Mouse (Mus musculus): ENCODE measurements around the gene Nol12.

Nol12 gene

DNA sequence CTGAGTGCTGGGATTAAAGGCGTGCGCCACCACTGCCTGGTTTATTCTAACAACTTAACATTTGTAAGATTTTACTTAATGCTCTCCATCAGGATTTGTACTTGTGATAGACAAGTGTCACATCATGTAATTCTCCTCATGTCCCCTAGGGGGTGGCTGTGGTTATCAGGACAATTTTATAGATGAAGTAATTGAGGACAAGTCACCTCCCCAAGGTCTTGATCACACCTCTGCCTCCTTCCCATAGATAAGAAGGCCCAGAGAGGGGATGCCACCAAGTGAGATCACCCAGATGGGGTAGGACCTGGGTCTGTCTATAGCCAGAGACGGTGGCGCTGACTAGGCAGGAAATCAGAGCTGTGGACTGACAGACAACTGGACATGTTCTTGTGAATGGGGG is 21.6 kb downstream of the Nol12 start:
- DNase-seq = peak; percentile 48 to 50

- DNase-seq = no peak
Observed at GRCm38 (mm10) chr15:78957021-78957420, 22.3 kb downstream of the Nol12 start.

DNA sequence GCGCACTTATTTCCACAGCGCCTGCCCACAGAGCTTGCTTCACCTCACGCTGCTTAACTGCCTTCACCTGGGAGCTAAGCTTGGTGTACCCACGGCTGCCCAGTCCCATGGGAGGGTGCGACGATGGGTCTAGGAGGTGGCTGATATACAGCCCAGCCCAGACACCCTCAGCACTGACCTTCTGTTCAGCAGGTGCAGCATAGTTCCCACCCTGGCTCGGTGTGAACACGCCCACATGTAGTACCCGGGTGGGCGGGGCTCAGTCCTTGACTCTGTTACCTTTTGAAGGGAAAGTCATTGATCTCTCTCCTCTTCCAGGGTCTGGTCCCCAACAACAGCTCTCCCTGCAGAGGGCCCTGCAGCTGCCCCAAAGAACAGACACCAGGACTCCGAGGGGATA is 24.8 kb downstream of the Nol12 start:
- DNase-seq = no peak

DNA sequence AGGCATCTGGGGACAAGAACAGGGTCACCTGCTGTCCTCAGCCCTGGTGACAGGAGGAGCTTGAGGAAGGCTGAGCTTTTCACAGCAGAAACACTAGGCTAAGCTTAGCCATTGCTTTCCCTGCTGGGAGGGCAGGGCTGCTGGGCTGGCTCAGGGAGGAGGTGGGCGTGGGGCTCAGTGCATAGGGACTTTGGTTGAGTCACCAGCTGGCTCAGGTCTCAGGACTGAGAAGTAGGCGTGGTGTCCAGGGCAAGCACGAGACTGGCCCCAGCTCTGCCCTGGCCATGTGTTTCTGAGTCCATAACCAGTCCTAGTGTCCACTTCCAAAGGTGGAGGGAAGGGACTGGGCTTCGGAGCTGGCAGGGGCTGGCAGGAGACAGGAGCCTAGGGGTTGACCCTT is 25.4 kb downstream of the Nol12 start:
- DNase-seq = no peak

- DNase-seq = peak; percentile 84 to 87
Observed at GRCm38 (mm10) chr15:78962885-78963284, 28.2 kb downstream of the Nol12 start.

- DNase-seq = no peak
Observed at GRCm38 (mm10) chr15:78971626-78972025, 36.9 kb downstream of the Nol12 start.

DNA sequence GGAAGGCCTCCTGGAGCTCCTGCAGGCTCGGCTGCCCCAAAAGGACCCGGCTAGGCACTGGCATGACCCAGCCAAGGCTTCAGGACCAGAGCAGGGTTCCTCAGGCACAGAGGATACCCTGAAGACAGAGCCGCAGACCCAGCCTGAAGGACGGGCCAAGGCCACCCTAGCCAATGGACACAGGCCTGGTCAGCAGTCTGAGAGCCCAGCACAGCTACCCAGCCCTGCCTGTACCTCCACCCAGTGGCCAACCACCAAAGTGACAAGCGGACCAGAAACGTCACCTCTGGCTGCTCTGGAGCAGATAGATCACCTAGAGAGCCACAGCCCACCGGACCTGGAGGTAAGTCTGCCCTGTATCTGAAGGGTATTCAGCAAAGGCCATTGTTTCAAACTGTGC is 39.2 kb downstream of the Nol12 start:
- DNase-seq = no peak

DNA sequence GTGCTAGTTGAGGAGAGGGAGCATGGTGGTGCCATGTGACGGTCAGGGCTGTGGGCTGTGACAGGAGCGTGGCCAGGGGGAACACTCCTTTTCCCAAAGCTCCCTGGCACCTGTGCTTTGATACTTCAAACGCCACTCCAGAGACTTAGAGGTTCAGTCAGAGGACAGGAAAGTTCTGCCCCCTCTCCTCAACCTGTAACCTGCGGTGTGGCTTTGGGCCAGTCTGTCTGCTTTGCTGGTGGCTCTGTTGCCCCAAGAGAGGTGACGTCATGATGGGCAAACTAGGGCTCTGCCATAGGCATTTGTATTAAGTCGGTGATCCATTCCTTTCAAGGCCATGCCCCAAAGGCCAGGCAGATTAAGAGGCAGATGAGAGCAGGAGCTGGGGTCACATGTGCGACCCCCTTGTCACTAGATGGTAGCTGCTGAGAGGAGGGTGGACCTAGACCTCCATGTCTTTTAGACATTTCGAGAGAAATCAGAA is 43.0 kb downstream of the Nol12 start:
- no peak for DNase-seq

- peak in 1 of 2 experiments; percentile 27 for DNase-seq
Observed at GRCm38 (mm10) chr15:78978875-78979274, 44.1 kb downstream of the Nol12 start.

GRCm38 (mm10) chr15:78980084-78980483 is 45.4 kb downstream of the Nol12 start:
- DNase-seq = peak; percentile 60 to 66

DNA sequence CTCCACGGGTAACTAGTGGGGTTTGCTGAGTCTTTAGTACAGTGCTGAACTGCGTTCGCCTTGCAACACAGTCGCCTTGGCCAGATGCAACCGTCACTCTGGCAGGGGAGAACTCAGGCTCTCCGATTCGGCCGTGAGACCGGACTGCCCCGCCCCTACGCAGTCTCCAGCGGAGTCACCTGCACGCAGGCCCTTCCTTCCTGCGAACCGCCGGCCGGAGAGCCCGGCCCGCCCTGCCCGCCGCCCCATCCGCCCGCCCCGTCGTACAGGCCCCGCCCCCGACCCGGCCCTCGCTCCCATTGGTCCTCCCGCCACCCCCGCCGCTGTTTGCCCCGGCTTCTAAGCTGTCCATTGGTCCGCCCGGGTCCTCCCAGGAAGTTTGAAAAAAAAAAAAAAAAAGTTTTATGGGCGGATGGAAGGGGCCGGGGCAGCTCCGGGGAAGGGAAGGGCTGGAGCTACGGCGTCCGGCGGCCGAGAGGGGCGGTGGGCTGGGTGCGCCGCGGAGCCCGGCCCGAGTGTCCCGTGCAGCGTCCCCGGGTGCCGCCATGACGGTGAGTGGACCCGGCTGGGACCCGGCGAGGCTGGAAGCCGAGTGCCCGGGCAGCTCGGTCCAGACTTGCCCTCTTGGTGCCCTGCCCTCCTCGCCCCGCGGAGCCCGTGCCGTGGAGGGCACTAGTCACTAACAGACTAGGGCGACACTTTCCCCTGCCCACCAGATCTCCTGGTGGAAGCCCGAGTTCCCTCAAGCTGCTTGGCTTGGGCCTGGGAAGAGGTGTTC is 48.1 kb downstream of the Nol12 start:
- DNase-seq = peak; percentile 80 to 82

DNA sequence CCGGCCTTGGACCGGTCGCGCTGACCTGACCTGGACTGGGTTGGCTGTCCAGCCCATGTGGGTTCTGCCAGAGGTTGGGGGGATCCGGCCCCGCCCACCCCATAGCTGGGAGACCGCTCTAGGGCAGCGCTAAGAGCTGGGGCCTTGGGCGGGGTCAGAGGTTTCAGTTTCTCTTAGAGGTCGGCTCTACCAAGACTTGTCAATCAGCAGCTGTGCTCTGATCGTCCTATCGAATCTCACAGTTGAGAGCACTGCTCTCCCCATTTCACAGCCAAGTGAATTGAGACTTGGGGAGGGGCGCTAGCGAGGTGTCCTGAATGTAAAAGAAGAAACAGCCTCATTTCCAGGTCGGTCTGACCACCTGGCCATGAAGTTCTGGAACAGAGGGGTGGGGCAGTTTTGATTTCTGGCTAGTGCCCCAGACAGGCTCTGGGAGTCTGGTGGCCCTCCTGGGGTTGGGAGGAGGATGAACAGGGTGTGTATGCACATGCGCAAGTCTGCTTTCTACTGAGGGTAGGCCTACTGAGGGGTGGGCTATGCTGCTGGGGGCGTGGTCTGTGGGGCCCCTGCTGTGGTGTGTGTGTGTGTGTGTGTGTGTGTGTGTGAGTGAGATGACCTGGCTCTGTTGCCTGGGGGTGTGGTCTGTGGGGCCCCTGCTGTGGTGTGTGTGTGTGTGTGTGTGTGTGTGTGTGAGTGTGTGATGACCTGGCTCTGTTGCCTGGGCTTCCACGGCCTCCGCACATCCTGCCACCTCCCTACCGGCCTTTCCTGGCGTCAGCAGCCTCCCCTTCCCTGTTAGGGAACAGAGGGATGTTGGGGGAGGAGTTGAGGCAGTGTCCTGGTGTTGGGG is 48.9 kb downstream of the Nol12 start:
- DNase-seq = no peak

GRCm38 (mm10) chr15:78984286-78984778 is 49.6 kb downstream of the Nol12 start:
- DNase-seq = no peak

- DNase-seq = peak; percentile 73 to 74
Observed at GRCm38 (mm10) chr15:78986536-78987220, 51.9 kb downstream of the Nol12 start.

DNA sequence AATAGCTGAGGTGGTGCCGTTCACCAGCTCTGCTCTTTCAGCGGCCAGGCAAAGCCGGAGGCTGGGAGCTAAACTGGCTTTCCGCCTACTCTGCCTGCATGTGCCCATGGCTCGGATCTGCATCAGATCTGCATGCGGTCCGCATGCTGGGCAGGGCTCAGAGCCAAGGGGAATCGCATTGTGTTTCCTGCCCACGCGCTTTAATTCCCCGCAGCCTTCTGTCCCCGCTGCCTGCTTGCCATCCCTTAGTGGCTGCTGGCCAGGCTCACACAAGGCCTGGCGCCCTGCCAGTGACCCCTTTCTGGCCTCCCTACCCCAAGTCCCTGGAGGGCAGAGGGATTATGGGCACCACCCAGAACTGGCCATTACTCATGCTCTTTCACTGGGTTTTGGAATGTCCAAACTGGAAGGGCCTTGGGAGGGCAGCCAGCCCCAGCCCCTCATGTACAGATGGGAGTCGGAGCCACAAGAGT is 53.8 kb downstream of the Nol12 start:
- peak; percentile 97 to 99 for DNase-seq

DNA sequence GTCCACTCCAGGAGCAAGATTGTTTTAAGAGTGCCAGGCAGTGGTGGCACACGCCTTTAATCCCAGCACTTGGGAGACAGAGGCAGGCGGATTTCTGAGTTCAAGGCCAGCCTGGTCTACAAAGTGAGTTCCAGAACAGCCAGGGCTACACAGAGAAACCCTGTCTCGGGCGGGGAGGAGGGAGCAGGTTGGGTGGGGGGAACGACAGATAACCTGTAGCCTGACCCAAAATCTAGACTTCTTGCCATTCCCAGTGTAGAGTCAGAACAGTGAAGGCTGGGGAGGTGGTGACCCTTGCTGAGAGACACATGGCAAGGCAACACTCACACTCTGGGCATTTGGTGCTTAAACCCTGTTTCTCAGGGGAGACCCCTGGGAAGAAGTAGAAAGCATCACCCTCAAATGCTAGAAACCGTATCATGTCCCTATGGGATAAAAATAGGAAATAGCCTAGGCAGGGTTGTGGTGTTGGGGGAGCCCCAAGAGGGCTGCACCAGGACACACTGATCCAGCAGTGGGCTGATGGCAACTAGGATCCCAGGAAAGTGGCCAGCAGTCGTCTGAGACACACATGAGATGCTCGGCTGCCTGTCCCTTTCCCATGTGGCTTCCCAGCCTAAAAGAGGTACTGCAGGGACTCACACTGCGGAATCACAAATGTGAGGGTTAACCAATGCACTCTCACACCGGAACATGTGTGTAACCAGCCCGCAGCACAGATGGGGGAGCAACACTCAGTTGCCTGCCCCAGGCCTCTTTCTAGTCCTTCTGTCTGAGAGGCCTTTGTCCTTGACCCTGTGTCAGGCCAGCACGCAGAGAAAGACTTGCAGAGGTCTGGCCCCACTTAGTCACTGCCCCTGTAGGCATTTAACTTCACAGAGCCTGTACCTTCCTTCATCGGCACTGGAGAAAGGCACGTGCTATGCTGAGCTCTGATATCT is 54.7 kb downstream of the Nol12 start:
- DNase-seq = no peak

DNA sequence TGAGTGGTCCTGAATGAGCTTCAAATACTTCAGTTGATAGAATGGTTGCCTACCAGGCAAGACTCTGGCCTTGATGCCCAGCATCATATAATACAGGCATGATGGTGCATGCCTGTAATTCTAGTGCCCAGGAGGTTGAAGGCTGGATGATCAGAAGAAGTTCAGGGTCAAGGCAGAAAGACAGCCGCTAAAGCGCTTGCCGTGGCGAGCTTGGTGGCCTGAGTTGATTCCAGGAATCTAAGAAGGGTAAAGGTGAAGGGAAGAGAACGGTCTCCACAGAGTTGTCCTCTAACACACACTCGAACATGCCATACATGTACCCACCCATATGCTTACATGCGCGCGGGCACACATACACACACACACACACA is 55.3 kb downstream of the Nol12 start:
- no peak for DNase-seq

DNA sequence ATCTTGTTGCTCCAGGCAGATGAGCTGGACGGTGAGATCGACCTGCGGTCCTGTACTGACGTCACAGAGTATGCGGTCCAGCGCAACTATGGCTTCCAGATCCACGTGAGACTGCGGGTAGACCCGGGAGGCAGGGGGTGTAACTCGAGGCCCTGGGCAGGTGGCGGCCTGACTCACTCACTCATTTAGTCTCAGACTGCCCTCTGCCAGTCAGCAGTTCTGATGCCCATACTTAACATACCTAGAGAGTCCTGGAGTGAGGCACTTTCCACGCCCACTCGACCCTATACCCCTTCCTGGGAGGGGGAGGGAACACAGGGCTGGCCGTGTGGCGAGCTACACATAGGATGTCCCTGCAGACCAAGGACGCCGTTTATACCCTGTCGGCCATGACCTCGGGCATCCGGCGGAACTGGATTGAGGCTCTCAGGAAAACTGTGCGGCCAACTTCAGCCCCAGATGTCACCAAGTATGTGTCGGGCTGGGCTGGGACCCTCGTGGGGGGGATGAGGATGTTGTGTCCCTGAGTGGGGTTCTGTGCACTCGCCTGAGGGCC is 56.3 kb downstream of the Nol12 start:
- no peak for DNase-seq

- no peak for DNase-seq
Observed at GRCm38 (mm10) chr15:78992235-78992634, 57.5 kb downstream of the Nol12 start.

DNA sequence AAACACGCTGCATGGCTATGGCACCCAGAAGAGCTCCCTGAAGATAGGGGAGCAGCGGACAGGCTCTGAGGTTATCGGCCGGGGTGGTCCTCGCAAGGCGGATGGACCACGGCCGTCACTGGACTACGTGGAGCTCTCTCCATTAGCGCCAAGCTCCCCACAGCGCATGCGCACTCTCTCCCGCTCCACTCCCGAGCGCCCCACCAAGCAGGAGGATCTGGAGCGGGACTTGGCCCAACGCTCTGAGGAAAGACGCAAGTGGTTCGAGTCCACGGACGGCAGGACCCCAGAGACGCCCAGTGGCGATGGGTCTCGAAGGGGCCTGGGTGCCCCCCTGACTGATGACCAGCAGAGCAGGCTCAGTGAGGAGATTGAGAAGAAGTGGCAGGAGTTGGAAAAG is 58.2 kb downstream of the Nol12 start:
- DNase-seq = no peak

All from cerebellum, adult 18-20 months (tissue).